Mouse (Mus musculus): Measurements from ENCODE around the gene Irak4. TPM values are rescaled to one million over a fixed set of nuclear protein-coding genes. Genes with fewer than 3 reads are reported as not detected.
A peak's percentile ranks its signal among the peaks of the same experiment; 100 is the strongest.

The Irak4 gene
- total RNA-seq (2017): 60.6 and 67.9 TPM in 2 replicates

DNA sequence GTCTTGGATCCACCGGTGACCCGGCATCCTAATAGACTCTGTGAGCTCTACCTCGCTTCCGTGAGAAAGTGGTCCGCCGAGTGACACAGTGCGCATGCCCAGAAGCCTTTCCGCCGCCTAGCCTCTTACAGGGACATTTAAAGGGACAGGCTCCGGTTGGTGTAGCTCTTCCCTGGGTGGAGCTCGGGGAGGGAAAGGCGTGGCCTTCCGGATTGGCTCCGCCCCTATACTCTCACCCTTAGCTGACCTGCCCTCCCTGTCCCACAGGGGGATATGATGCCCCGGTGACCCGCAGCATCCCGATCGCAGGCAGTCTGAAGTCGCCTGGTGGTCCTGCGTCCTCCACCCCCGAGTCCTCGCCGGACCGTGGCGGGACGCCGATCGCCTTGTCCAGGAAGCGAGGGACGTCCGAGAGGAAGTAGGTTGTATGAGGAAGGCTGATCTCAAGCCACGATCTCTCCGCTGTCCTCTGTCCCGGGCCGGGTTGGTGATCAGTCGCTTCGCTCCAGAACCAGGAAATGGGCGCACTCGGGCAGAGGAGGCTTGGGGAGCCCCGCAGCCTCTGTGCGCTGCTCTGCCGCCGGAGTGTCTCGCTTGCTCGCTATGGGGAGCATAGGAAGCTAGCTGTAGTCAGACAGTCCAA lies at the start of gene Irak4, which contains the start of gene Pus7l:
Gene Irak4 (plus strand): TSS at position 235 of the 643 bp plus-strand sequence.
Gene Pus7l (minus strand): TSS at position 139 of the 643 bp plus-strand sequence.
- ATAC-seq (ENCODE audit: extremely low read depth, insufficient number of reproducible peaks, low FRiP score, poor library complexity, severe bottlenecking): peak; percentile 95

DNA sequence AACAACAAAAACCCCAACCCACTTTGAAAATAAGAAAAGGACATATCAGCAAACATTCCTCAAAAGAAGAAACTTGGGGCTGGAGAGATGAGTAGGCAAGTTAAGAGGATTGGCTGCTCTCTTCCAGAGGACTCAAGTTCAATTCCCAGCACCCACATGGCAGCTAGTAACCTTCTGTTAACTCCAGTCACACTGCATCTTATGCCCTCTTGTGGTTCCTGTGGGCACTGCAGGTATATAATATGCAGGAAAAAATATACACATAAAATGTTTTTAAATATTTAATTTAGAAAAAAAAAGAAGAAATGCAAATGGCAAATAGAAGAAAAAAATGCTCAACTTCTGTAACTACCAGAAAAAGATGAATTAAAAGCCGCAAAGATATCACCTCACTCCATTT lies 49.0 kb upstream of the Irak4 start:
- ATAC-seq (ENCODE audit: extremely low read depth, insufficient number of reproducible peaks, low FRiP score, poor library complexity, severe bottlenecking): no peak

DNA sequence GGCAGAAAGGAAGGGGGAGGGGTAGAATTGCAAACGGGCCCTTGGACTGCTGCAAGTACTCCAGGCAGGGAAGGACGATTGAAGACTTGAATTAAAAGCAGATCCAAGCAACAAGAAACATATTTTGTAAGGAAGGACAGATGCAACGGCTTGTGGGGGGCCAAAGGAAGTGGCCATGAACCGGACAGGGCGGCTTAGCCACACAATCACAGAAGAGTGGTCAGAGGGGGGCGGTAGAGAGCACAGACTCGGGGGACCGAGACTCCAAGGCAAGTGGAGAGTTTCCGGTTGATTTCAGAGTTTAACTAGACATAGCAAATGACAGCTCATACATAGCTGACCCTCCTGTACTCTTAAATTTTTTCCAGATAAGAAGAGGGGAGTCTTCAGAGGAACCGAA lies 47.5 kb upstream of the Irak4 start:
- ATAC-seq (ENCODE audit: extremely low read depth, insufficient number of reproducible peaks, low FRiP score, poor library complexity, severe bottlenecking): no peak

DNA sequence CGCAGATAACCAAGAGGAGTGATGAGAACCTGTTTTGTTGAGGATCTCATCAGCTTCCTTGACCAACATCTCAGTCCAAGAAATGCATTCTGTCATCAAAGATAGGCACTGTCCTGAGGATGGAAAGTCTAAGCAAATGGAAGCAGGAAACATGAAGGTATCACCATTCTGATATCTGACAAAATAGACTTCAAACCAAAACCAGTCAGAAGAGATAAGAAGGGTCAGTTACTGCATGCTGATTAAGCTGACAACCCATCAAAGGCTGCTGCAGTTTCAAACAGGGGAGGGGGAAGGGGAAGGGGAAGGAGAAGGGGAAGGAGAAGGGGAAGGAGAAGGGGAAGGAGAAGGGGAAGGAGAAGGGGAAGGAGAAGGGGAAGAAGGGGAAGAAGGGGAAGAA lies 44.2 kb upstream of the Irak4 start:
- no peak for ATAC-seq (ENCODE audit: extremely low read depth, insufficient number of reproducible peaks, low FRiP score, poor library complexity, severe bottlenecking)

DNA sequence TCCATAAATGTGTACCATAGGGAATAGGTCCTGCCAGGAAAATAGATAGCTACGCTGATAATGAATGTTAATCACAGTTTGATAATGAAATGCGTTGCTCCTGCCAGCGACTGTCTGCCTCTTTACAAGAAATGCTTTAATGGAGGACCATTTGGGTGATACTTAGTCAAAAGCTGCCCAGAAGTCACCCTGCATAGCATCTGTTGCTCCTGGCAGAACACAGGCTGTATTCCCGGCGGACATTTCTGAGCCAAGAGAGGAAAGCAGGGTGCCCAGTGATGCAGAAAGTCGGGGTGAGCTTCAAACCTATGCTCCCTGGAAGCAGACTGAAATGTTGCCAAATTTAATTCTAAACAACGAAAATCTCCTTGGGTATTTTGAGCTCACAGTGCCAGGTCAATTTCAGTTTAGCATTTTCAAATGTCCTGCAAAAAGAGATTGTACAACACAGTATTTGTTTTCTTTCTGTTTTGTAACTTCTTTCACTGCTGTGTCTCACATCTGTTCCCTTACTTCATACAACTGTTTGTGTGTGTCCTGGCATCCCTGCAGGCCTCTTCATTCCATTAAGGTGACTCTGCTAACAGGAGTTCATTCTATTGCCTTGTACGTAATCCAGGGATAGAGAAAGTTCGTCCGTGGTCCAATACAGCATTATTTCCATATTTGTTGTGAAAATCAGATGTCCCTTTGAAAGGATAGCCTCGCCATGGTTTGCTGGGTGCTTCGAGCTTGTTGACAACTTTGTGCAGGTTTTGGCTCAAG lies 39.8 kb upstream of the Irak4 start:
- ATAC-seq (ENCODE audit: extremely low read depth, insufficient number of reproducible peaks, low FRiP score, poor library complexity, severe bottlenecking): no peak

DNA sequence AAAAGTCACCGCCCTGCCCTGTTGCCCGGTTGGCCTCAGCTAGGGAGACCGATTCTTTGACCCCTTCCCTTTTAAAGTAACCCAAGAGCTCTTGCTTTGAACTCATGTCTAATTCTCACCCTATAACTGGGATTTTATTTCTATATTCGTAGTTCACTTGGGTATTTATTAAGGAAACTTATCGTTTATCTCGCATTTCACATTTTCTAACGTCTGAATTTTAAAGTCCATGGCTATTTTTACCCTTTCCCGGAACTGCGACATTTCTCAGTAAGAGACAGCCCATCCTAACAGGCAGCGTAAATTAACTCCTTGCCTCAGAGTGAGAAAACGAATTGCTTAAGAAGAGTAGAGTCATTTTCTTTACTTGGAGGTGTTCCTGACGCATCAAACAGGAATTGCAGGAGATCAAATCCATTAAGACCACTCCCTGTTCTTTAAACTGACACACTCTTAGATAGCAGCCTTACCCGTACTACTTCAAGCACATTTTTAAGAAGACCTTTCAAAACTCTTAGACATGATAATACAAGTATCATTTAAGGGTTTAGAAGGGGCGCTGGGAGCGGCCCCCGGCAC lies 25.4 kb upstream of the Irak4 start:
- no peak for ATAC-seq (ENCODE audit: extremely low read depth, insufficient number of reproducible peaks, low FRiP score, poor library complexity, severe bottlenecking)

DNA sequence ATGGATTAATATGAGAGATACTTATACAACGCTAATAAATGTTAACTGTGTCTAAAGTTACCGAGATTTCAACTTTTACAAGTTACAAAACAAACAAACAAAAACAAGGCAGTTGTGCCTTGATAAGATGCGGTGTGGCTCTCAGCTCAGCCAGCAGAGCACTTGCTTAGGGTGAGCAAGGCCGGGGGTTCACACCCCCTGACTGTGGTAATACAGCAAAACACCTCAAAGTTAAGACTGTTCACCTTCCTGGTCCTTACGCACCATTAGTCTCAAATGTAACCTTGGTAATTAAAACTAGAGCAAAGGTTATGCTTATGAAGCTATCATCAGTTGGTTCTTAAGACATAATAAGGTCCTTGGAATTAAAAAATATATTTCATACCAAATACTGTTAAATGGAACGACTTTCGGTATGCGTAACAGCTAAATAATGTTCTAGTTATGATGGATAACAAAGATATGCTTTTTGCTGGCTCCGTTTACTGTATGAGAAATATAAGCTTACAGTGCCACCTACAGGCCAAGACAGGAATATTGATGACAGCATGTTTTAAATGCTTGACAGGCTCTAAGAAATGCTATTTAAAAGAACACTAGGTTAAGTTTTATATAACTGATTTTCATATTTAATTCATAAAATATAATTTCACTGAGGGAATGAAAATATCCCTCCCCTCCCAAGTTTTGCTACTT lies 23.1 kb upstream of the Irak4 start:
- ATAC-seq (ENCODE audit: extremely low read depth, insufficient number of reproducible peaks, low FRiP score, poor library complexity, severe bottlenecking): peak; percentile 75

DNA sequence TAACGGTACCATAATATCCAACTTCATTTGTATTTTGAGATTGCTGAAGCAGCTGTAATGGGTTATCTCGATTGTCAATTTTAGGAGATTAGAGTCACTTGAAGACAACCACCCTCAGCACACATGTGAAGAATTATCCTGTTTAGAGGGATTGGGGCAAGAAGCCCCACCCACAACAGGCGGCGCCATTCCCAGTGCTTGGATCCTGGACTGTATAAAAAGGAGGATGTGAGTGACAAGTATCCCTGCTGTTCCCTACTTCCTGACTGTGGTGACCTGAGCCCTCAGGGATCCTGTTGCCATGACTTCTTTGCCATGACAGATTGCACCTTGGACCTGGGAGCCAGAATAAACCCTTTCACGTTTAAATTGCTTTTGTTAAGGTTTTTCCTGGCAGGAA lies 22.5 kb upstream of the Irak4 start:
- no peak for ATAC-seq (ENCODE audit: extremely low read depth, insufficient number of reproducible peaks, low FRiP score, poor library complexity, severe bottlenecking)

DNA sequence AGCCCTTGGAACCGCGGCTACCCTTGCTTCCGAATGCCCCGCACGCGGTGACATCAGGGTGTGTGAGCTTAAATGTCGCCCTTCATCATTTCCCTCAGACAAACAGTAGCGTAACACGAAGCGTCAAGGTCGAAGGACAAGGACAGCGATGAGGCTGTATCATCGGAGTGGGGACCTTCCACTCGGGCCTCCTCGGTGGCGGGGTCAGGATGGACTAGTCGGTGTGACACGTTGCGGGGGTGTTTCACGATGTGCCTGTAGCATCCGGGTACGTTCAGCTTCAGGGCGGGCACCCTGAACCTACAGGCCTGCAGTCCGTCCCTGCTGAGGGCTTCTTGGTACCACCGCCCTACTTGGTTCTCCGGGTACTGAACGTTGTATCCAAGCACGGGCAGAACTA lies 20.2 kb upstream of the Irak4 start:
- no peak for ATAC-seq (ENCODE audit: extremely low read depth, insufficient number of reproducible peaks, low FRiP score, poor library complexity, severe bottlenecking)

DNA sequence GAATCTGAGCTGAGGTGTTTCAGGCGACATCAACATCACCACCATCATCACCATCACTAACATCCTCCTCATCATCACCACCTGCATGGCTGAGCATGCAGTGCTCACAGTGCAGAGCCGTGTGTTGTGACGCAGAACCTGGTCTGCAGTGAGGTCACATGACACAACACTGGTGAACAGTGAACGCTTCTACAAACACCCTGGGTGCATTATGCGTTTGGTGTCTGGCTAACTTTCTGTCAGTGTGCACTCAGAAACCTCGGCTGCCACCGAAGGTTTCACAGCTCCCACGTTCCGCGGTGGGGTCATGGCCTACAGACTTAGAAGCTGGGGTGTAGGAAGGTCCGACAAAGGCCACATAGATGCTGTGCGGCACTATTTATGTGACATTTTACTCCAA lies 18.5 kb upstream of the Irak4 start:
- no peak for ATAC-seq (ENCODE audit: extremely low read depth, insufficient number of reproducible peaks, low FRiP score, poor library complexity, severe bottlenecking)

DNA sequence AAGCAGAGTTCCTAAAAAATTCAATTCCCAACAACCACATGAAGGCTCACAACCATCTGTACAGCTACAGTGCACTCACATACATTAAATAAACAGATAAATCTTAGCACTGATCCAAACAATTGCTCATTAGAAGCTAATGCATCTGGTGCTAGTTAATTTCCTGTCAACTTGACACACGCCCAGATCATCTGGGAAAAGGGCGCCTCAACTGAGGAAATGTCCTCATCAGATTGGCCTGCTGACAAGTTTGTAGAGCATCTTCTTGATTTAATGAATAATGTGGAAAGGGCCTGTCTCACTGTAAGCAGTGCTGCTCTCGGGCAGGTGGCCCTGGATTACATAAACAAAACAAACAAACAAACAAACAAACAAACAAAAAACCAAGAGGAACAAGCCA lies 12.9 kb upstream of the Irak4 start:
- ATAC-seq (ENCODE audit: extremely low read depth, insufficient number of reproducible peaks, low FRiP score, poor library complexity, severe bottlenecking): no peak

DNA sequence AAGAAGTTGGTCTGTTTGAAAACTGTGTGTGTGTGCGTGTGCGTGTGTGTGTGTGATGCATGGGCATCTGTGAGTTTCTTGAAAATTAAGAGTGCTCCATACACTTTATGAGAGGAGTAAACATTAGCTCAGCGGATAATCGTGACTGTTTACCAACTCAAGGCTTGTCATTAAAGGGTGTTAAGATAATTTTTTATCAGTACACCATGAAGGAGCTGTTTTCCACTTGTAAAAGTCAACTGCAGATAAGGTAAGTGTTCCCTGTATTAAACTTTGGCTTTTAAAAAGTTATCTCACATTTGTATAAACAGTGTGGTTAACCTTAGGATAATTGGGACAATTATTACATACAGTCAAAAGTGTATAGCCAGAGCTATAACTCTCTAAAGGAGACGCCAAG lies 11.1 kb upstream of the Irak4 start:
- no peak for ATAC-seq (ENCODE audit: extremely low read depth, insufficient number of reproducible peaks, low FRiP score, poor library complexity, severe bottlenecking)

DNA sequence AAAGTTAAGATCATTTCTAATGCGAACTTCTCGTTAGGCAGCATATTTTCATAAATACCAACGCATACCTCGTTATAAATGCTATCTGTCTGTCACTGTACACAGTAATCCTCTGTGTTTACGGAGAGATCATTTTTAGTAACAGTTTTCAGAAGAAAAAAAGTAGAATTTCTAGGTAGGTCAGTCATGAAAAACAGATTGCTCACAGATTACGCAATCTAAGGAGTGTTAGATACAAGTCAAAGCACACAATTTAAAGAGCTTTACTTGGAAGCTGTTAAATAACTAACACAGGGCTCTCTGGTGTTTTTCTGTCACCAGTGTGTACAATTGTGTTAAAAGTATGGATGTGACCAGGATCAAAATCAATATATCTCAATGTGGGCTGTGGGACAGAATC lies 10.5 kb upstream of the Irak4 start:
- ATAC-seq (ENCODE audit: extremely low read depth, insufficient number of reproducible peaks, low FRiP score, poor library complexity, severe bottlenecking): no peak

DNA sequence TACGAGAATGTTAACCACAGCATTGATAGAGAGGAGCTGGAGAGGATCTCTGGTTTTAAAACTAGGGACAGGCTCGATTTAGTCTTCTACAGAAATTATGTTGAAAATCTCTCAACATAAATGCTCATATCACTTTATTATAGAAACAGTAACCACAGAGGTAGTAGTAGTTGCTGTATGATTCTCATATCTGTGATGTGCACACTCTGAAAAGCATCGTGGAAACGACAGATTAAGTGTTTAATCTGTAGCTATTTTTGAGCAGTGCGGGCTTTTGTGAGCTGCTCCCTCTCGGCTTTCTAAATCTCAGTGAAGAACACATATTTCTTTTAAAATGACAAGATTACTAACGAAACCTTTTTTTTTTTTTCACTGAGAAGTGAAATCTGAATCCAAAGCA lies 7.9 kb upstream of the Irak4 start:
- no peak for ATAC-seq (ENCODE audit: extremely low read depth, insufficient number of reproducible peaks, low FRiP score, poor library complexity, severe bottlenecking)

DNA sequence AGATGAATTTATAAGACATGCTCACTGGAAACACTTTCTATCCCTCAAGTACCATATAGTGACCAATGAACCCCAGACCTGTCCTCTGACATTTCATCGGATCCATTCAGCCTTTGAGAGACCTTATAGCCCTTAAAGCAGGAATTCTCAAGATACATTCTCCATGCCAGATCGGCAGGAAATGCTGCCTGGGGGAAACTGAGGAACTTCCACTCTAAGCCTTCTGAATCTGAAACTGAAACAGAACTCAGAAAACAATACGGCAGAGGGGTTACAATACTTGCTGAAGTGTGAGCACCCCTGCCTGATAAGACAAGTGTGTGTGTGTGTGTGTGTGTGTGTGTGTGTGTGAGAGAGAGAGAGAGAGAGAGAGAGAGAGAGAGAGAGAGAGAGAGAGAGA lies 4.1 kb upstream of the Irak4 start:
- no peak for ATAC-seq (ENCODE audit: extremely low read depth, insufficient number of reproducible peaks, low FRiP score, poor library complexity, severe bottlenecking)

DNA sequence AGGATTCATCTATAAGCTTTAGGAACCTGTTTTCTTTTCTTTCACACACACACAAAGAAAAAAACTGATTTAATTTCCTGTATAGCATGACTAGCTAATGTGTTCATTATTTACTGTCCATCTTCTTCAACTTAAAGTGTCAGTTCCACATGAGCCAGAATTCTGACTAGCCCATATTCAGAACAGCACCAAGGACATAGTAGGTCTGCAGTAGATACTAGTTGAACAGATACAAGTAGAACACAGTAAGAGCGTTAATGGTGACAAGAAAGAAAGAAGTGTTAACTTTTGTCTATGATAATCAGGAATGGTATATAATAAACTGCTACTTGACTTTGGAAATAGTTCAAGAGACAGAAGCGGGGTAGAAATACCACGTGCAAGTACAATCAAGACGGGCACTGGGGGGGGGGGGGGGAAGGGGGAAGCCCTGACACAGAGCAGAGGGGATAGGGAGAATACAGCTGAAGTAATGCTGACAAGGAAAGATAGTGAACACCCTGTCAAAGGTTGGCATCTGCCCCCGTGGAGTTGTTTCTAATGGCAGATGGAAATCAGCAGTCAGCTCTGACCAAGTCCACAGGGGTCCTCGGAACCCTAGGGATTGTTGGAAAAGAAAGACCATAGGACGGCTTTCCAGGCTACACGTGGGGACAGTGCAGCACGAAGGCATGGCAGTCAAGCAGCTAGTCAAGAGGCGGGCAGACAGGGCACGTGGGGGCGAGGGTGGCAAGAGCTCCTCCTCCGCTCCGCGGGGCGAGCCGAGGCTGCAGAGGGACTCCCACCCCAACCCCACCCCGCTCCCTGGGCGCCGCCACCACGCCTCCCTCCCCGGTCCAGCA lies 655 bp upstream of the Irak4 start:
- ATAC-seq (ENCODE audit: extremely low read depth, insufficient number of reproducible peaks, low FRiP score, poor library complexity, severe bottlenecking): peak; percentile 60

DNA sequence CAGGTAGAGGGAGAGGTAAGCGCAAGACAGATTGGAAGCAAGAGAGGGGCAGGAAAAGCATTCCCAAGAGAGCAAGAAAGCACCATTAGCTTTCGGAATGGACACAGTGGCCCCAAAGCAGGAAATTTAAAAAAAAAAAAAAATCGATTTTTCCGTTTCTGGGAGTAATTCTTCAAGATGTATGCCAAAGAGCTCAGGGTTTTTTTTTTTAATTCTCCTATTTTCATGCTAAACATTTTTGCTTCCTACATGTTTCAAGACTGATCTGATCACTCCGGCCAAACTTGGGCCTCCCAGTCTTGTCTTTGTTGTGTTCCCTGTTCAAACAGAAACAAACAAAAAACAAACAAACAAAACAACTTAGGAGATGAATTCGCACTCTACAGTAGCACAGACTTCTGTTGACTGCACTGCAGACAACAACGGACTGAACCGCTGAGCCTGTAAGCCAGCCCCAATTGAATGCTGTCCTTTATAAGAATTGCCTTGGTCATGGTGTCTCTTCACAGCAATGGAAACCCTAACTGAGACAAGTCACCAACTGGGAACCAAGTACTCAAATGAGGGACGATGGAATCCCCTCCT lies 701 bp downstream of the Irak4 start:
- ATAC-seq (ENCODE audit: extremely low read depth, insufficient number of reproducible peaks, low FRiP score, poor library complexity, severe bottlenecking): no peak

DNA sequence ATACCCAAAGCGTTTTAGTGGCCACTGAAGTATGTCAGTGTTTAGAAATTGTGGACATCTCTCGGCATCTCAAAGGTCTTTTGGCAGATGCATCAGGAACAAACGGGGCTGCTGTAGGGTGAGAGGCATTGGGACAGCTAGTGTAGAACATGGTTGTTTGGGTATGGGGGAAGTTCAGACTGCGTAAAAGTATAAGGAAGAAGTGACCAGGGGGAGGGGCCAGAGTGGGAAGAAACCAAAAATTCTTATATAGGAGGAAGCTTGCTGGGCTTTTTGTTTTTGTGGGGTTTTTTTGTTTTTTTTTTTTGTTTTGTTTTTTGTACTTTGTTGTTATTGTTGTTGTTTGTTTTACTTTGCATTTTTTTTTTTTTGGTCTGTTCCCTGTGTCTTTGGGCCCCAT lies 1.4 kb downstream of the Irak4 start:
- ATAC-seq (ENCODE audit: extremely low read depth, insufficient number of reproducible peaks, low FRiP score, poor library complexity, severe bottlenecking): no peak

DNA sequence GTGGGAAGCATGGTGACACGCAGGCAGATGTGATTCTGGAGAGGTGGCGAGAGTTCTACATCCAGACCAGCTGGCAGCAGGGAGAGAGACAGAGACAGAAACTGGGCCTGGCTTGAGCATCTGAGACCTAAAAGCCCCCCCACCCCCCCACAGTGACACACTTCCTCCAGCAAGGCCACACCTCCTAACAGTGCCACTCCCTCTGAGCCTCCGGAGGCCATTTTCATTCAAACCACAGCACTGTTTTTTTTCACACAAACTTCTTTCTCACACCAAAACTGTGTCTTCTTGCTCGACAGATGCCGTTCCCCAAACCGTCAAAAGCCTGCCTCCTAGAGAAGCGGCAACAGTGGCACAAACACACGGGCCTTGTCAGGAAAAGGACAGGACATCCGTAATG lies 10.1 kb downstream of the Irak4 start:
- ATAC-seq (ENCODE audit: extremely low read depth, insufficient number of reproducible peaks, low FRiP score, poor library complexity, severe bottlenecking): no peak
